Mouse (Mus musculus): ENCODE results near the gene Stx12. TPM values are rescaled to one million over a fixed set of nuclear protein-coding genes. Genes with fewer than 3 reads are reported as not detected.
"Not testable (repeated sequence)": the region's sequence is repeated elsewhere in the genome, so short reads cannot be mapped to it uniquely, and the experiment has no call there.

Stx12 gene
- 168 and 180 TPM in 2 replicates for total RNA-seq (2014; rRNA removed)
- polyA plus RNA-seq (2015; fragmentation: Nextera tagmentation; extraction: Ambion mirVana), result 163 and 170 TPM in 2 replicates

- no peak for TF ChIP-seq CTCF (IDR thresholded peaks at IDR 0.05; ENCODE audit: low read depth)
- Histone ChIP-seq H3K4me1 (ENCODE audit: insufficient read depth) (peaks cover 10% of the 10 kb centered on the region; the same call in 1 of the 2 replicates), H3K36me3 (ENCODE audit: insufficient read depth) (peaks cover 9% of the 10 kb centered on the region), H3K27ac (ENCODE audit: low read depth, low read length) (peak within 1 kb of the TSS; percentile 73), H3K27me3 (ENCODE audit: insufficient read depth, low read length) (no peaks in the 10 kb centered on the region), H3K4me3 (ENCODE audit: low read depth, low read length) (peak within 1 kb of the TSS; percentile 75), H3K4me2 (ENCODE audit: low read depth) (peak within 1 kb of the TSS; percentile 67), H3K9me3 (ENCODE audit: low read length) (no peaks in the 10 kb centered on the region), H3K9ac (peak within 1 kb of the TSS; percentile 82)
- DNase-seq, result peak; percentile 95
- peak; percentile 98 for ATAC-seq
- WGBS, result 1% methylated on average over 71 of the region's 72 CpGs
Observed at GRCm38 (mm10) chr4:132884064-132884843, at the start of gene Stx12. Gene Stx12 (minus strand): TSS chr4:132884509.

- H3K27ac ChIP-seq (ENCODE audit: low read depth, low read length), result no peak overlapping the region
- no peak overlapping the region for H3K4me2 ChIP-seq (ENCODE audit: low read depth)
- DNase-seq (no peak), ATAC-seq (no peak)
- no peaks in the 10 kb centered on the region for H3K27me3 ChIP-seq (ENCODE audit: insufficient read depth, low read length)
- no peak overlapping the region for H3K4me3 ChIP-seq (ENCODE audit: low read depth, low read length)
- 77% methylated on average over 4 of the region's 4 CpGs for WGBS
- no peak for TF ChIP-seq CTCF (IDR thresholded peaks at IDR 0.05; ENCODE audit: low read depth)
- no peak overlapping the region for H3K9ac ChIP-seq
- no peaks in the 10 kb centered on the region for H3K9me3 ChIP-seq (ENCODE audit: low read length)
- H3K4me1 ChIP-seq (ENCODE audit: insufficient read depth), result no peaks in the 10 kb centered on the region
- H3K36me3 ChIP-seq (ENCODE audit: insufficient read depth), result no peaks in the 10 kb centered on the region
Observed at GRCm38 (mm10) chr4:132932752-132933404, 48.6 kb upstream of the Stx12 start.

DNA sequence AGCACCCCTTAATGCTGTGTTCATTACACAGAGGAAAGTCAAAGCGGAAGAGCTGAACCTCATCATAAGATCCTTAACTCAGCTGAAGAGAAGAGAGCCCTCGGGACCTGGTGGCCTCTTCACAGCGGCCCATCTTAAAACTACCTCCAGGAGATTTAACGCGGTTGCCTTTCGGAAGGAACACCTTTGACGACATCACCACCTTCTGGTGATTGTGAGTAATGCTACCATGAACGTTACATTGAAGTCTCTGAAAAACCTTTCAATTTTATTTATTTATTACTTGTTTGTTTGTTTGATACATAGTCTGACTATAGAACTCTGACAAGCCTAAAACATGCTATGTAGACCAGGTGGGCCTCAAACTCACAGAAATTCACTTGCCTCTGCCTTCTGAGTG is 46.5 kb upstream of the Stx12 start:
- Histone ChIP-seq H3K9ac (no peak overlapping the region), H3K4me2 (ENCODE audit: low read depth) (no peak overlapping the region), H3K4me3 (ENCODE audit: low read depth, low read length) (no peak overlapping the region), H3K4me1 (ENCODE audit: insufficient read depth) (no peaks in the 10 kb centered on the region), H3K9me3 (ENCODE audit: low read length) (no peaks in the 10 kb centered on the region), H3K27me3 (ENCODE audit: insufficient read depth, low read length) (no peaks in the 10 kb centered on the region), H3K36me3 (ENCODE audit: insufficient read depth) (no peaks in the 10 kb centered on the region), H3K27ac (ENCODE audit: low read depth, low read length) (no peak overlapping the region)
- peak; percentile 72 for TF ChIP-seq CTCF (IDR thresholded peaks at IDR 0.05; ENCODE audit: low read depth)
- WGBS, result 5% methylated on average over 8 of the region's 8 CpGs
- peak; percentile 48 for DNase-seq
- no peak for ATAC-seq

GRCm38 (mm10) chr4:132926520-132926919 is 42.2 kb upstream of the Stx12 start:
- ATAC-seq; DNase-seq; H3K27ac ChIP-seq (ENCODE audit: low read depth, low read length); H3K9ac ChIP-seq; H3K4me3 ChIP-seq (ENCODE audit: low read depth, low read length); H3K9me3 ChIP-seq (ENCODE audit: low read length); H3K4me1 ChIP-seq (ENCODE audit: insufficient read depth); H3K4me2 ChIP-seq (ENCODE audit: low read depth); H3K27me3 ChIP-seq (ENCODE audit: insufficient read depth, low read length); H3K36me3 ChIP-seq (ENCODE audit: insufficient read depth): not testable (repeated sequence)
- 65% methylated on average over 2 of the region's 2 CpGs for WGBS

GRCm38 (mm10) chr4:132922558-132923008 is 38.3 kb upstream of the Stx12 start, which contains the start of gene Fam76a:
Gene Fam76a (minus strand): TSS chr4:132922558.
- no peak for TF ChIP-seq CTCF (IDR thresholded peaks at IDR 0.05; ENCODE audit: low read depth)
- Histone ChIP-seq H3K27me3 (ENCODE audit: insufficient read depth, low read length) (no peaks in the 10 kb centered on the region), H3K4me3 (ENCODE audit: low read depth, low read length) (peak within 1 kb of the TSS; percentile 92), H3K4me1 (ENCODE audit: insufficient read depth) (peaks cover 4% of the 10 kb centered on the region; the same call in 1 of the 2 replicates), H3K9ac (peak within 1 kb of the TSS; percentile 84), H3K4me2 (ENCODE audit: low read depth) (peak within 1 kb of the TSS; percentile 81), H3K9me3 (ENCODE audit: low read length) (no peaks in the 10 kb centered on the region), H3K27ac (ENCODE audit: low read depth, low read length) (peak within 1 kb of the TSS; percentile 82), H3K36me3 (ENCODE audit: insufficient read depth) (no peaks in the 10 kb centered on the region)
- WGBS, result 4% methylated on average over 51 of the region's 53 CpGs
- ATAC-seq (peak; percentile 98), DNase-seq (peak; percentile 100)

- DNase-seq, result no peak
- Histone ChIP-seq H3K4me1 (ENCODE audit: insufficient read depth) (peaks cover 4% of the 10 kb centered on the region; the same call in 1 of the 2 replicates), H3K9me3 (ENCODE audit: low read length) (no peaks in the 10 kb centered on the region), H3K27ac (ENCODE audit: low read depth, low read length) (peak overlapping the region; percentile 82), H3K4me3 (ENCODE audit: low read depth, low read length) (peak overlapping the region; percentile 92), H3K27me3 (ENCODE audit: insufficient read depth, low read length) (no peaks in the 10 kb centered on the region), H3K4me2 (ENCODE audit: low read depth) (peak overlapping the region; percentile 61), H3K9ac (peak overlapping the region; percentile 84), H3K36me3 (ENCODE audit: insufficient read depth) (peaks cover 2% of the 10 kb centered on the region; the same call in 1 of the 2 replicates)
- under 1% methylated on average over 46 of the region's 50 CpGs for WGBS
- peak; percentile 14 for ATAC-seq
- TF ChIP-seq CTCF (IDR thresholded peaks at IDR 0.05; ENCODE audit: low read depth), result no peak; the same call in 1 of the 2 replicates
Observed at GRCm38 (mm10) chr4:132922061-132922530, 37.8 kb upstream of the Stx12 start.

Data from forebrain, postnatal 0 days (tissue).